ENCODE assay signal across 1 mouse cellular context in the genomic region with DNA sequence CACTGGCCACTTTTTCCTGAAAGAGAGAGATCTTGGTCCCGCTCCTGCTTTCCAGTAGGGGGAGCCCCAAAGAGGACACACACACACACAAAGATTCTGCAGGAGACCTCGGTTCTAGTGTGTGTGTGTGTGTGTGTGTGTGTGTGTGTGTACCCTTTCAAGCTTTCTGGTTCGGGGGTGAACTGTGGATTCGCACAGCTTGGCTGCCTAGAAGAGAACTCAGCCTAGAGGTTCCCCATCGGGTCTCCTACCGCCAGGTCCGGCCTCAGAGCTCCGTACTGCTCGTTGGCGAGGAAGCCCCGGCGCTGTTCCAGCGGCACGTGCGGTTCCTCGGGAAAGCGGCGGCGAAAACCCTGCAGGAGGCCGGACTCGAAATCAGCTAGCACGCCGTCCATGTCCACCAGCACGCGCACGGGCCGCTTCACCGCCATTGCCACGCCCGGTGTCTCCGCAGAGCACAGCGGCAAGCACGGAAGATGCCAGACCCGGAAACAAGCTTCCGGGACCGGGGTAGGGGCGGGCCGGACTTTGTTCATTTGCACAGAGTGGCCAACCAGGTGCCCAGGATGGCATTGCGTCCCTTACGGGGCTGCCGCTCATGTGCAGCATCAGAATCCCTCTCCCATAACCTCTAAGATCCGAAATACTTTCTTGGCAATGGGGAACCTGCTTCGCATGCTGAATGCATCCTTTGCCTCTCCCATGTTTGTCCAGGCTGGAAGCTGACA.
TF ChIP-seq lines count a peak whose summit lies in the region.

A gene (minus strand): TSS at position 507 of the 728 bp plus-strand sequence.

TF ChIP-seq in CH12.LX, 34 proteins besides CTCF, POLR2A, EP300 and RAD21 (continued from another document):
- TF ChIP-seq POLR2AphosphoS2 (IDR thresholded peaks at IDR 0.05; ENCODE audit: low read depth, low read length) (peak; percentile 95), PAX5 (IDR thresholded peaks at IDR 0.05; ENCODE audit: low read length) (no peak), CHD1 (IDR thresholded peaks at IDR 0.05; ENCODE audit: low read depth, low read length) (peak; percentile 62; the same call in 1 of the 2 replicates), ZMIZ1 (IDR thresholded peaks at IDR 0.05; ENCODE audit: low read depth, low read length) (peak; percentile 95), E2F4 (IDR thresholded peaks at IDR 0.05; ENCODE audit: insufficient replicate concordance, low read depth, low read length) (no peak), TBP (conservative IDR thresholded peaks at IDR 0.05; ENCODE audit: low read depth, low read length) (peak; percentile 61; the same call in 1 of the 2 replicates), ZC3H11A (IDR thresholded peaks at IDR 0.05; ENCODE audit: low read depth, low read length) (no peak), MYC (IDR thresholded peaks at IDR 0.05; ENCODE audit: low read depth, low read length) (peak; percentile 87), RCOR1 (conservative IDR thresholded peaks at IDR 0.05; ENCODE audit: low read depth, low read length) (0 out of 2 replicates have a peak, but pooled peaks have one; percentile 69), IRF4 (IDR thresholded peaks at IDR 0.05; ENCODE audit: low read depth, low read length) (peak; percentile 66), SIN3A (IDR thresholded peaks at IDR 0.05; ENCODE audit: low read length) (peak; percentile 96), NRF1 (IDR thresholded peaks at IDR 0.05; ENCODE audit: low read depth, low read length) (peak; percentile 67), BHLHE40 (IDR thresholded peaks at IDR 0.05; ENCODE audit: low read depth, low read length) (peak; percentile 83), MAFK (IDR thresholded peaks at IDR 0.05; ENCODE audit: insufficient replicate concordance, low read length) (no peak), ZKSCAN1 (IDR thresholded peaks at IDR 0.05; ENCODE audit: borderline replicate concordance, low read depth, low read length) (no peak), UBTF (IDR thresholded peaks at IDR 0.05; ENCODE audit: low read depth, low read length) (peak; percentile 76), MAZ (IDR thresholded peaks at IDR 0.05; ENCODE audit: low read depth, low read length) (peak; percentile 51; the same call in 1 of the 2 replicates), HCFC1 (IDR thresholded peaks at IDR 0.05; ENCODE audit: low read depth, low read length) (peak; percentile 62), JUND (conservative IDR thresholded peaks at IDR 0.05; ENCODE audit: low read depth, low read length) (no peak), KAT2A (IDR thresholded peaks at IDR 0.05; ENCODE audit: insufficient replicate concordance, low read length) (no peak), GABPA (IDR thresholded peaks at IDR 0.05; ENCODE audit: insufficient replicate concordance, low read depth, low read length) (no peak), MXI1 (IDR thresholded peaks at IDR 0.05; ENCODE audit: low read depth, low read length) (peak; percentile 98)
TF ChIP-seq in CH12.LX: peak in this region for 22.
